Mouse (Mus musculus) telencephalon, adult 2 months (tissue): ENCODE results near the gene Tmem119.

ENCODE experiments used
- DNase-seq: peaks from one replicate; pipeline ENCODE4 v3.0.0-alpha.2; 2011; ENCODE audit warnings: low read depth, low spot score

Tmem119 gene

DNA sequence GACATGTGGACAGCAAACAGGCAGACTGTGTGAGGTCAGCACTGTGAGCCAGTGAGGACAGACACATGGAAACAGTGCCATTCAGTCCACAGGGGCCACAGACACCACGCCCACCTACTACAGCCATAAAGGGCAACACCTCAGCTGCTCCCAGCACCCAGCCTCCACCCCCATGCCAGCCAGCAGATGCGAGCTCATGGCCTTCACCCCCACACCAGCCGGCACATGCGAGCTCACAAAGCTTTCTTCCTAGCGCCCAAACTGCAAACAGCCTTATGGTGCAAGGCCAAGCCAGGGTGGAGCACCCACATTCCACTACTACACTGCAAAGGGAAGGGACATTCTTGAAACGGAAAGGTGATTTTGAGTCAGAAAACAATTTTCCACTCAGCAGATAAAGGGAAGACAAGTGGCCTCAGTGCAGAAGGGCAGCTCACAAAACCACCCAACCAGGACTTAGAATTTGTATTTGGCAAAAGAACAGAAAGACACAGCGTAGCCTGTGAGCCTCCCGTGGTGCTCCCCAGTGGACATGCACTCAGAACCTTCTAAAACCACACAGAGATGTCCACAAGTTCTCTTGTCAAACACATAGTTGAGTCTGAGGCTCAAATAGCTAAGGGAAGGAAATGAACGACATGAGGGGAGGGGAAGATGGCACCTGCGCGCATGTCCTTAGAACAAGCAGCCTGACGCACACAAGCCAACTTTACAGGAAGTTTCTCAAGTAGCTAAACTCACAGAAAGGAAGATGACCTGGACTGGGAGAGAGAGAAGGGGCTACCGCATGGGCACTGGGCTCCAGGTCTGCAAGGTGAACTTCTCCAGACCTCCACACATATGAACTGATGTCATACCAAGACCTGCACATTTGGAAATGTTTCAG is 34.4 kb downstream of the Tmem119 start:
- DNase-seq = no peak

DNA sequence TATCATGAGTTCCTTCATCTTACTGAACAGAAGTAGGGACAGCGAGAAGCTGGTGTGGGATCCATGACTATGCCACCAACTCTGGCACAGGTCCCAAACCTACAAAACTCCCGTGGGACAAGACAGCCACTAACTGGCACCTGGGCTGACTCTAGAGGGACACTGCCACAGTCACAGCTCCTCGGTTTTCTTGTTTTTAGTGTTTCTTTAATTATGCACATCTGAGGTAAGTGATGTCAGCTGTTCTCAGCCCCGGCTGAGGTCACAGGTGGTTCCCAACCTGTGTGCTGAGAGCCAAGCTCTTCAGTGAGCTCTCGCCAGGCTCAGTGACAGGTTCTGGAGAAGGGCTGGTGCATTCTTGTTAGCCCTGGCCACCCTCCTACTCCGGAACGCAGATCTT is 35.9 kb downstream of the Tmem119 start:
- DNase-seq = no peak

DNA sequence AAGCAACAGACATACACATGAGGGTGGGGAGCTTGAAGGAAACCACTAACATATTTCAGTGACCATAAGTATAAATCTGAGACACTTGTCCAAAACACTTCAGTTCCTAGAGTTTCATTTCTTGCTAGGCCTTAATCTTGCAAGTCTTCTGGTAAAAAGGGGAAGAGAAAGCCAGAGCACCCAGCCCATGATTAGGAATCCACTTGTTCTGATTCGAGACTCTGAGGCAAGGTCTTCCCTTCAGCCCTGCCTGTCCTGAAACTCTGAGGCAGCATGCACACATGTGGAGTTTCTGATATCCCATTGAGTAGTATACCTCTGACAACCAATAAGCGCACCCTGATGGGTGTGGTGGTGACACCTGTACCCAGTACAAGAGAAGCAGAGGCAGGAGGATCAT is 38.7 kb downstream of the Tmem119 start:
- DNase-seq = no peak

DNA sequence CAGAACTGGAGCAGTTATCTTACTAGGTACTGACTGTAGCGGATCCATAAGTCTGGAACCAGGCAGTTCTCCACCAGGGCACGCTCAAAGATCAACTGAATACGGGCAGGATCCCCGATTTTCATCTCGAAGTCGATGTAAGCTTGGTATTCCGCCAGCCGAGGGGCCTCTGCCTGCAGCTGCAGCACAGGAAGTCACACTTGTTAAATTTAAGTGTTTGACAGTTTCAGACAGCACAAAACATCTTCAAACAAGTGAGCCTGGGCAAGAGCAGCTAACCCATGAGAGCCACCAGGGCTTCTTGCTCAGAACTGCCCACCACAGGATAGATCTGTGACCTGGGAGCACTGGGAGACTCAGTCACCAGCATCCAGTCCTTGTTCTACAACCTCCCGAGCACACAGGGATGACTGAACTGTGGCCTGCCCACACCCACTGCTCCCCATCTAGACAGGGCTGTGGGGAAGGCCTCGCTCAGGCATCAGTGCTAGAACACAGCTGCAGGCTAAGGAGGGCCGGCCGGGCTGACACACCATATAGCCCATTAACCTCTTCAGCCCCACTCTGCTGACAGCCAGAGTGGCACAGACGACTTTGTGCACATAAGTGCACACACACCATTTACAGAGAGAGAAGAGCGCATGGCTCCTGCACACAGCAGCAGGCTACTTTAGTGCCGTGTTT is 44.8 kb downstream of the Tmem119 start:
- DNase-seq = no peak

DNA sequence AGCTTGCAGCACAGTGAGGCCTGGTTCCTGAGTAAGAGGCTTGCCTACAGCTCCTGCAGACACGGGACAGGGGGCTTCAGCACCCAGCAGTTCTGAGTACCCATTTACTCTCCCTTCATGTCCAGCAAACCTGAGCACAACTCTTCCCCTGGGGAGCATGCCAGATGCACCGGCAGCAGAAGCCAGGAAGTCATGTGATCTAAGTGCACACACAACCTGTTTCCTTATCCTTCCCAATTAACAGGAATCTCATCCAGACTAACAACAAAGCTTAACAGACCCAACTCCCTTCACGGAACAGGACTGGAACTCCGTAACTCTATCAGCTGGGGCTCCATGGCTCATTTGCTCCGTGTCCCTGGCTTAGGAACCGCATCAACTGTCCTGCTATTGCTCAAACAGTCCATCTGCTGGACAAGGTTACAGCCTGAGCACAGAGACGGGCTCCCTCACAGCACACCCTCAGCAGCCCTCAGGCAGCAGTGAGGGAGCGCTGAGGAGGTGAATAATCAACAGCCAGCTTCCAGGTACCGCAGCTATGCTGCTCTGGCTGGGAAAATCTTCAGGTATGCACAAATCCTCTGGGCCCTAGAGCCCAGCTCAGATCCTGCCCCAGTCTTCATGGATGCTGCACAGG is 48.7 kb downstream of the Tmem119 start:
- no peak for DNase-seq

DNA sequence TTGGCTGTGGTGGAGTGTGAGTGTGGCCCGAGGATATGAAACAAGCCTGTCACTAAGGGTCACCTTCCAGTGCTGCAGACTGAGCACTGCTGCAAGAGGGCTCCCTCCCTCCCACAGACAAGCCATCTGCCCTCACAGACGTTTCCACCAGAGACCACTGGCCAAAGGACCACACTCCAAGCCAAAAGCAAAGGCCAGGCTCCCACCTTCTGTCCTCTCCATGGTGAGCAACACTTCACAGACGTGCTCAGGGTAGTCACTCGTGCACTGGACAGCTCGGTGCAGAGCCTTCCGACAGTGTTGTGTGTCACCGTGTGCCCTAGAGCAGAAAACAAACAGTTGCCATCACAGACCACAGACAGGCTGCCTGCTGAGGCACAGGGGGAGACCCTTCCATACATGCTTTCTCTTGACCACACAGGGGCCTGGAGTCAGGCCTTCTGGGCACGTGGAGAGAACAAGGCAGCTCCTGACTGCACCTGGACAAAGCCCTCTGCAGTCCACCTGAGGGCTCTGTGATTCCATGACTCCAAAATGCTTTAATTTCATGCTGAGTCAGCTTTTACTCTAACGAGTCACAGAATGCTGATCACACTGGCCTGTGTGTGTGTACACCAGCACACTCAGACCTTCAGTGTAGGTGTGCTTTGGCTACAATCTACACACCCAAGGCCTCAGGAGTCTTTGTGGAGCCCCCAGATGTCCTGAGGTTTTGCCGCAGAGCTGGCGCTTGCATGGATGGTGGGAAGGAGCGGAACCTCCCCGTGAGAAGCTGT is 51.6 kb downstream of the Tmem119 start:
- DNase-seq = no peak

DNA sequence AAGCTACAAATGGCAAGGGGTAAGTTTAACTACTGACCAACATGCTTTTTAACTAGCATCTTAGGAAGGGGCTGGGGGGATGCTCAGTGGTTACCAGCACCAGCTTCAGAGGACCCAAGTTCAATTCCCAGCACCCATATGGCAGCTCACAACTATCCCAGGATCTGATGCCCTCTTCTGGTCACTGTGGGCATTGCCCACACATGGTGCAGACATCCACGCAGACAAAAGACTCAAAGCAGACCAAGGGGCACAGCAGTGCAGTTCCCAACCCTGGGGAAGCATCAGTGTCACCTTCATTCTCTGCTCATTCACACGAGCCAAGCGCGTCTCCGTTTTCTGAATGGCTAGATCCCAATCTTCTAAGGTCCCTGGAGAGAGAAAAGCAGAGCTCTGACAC is 52.7 kb downstream of the Tmem119 start:
- DNase-seq = no peak
